21 mouse cellular contexts compared by ENCODE assay signal in genomic region chr4:149327281-149327680, GRCm38 (mm10). TPM values are rescaled to one million over a fixed set of nuclear protein-coding genes. Genes with fewer than 3 reads are reported as not detected.
DNase-seq lines count a peak whose midpoint lies in the region; ATAC-seq lines count a peak whose summit lies in the region.
"Had no signal": no experiment of that assay in that cellular context is flagged by ENCODE, and none has a peak within 500 bp of the region (broad histone marks: within the 10 kb centered on the region; RNA-seq: fewer than 3 reads in every experiment).

No protein-coding gene starts in this region.

- no peaks in the 10 kb centered on the region for H3K27me3 ChIP-seq in forebrain, embryonic 12.5 days
- H3K27me3 ChIP-seq in forebrain, embryonic 14.5 days (replicated peaks; ENCODE audit: control insufficient read depth, insufficient read depth, low read length): no peaks in the 10 kb centered on the region
- H3K27me3 ChIP-seq in heart, embryonic 15.5 days: no peaks in the 10 kb centered on the region
- H3K27me3 ChIP-seq in heart, embryonic 12.5 days (replicated peaks): no peaks in the 10 kb centered on the region
- no peaks in the 10 kb centered on the region for H3K27me3 ChIP-seq in neural tube, embryonic 15.5 days (replicated peaks)
- H3K27me3 ChIP-seq: intestine, embryonic 15.5 days; limb, embryonic 12.5 days had no signal

- no peak overlapping the region for H3K9ac ChIP-seq in forebrain, embryonic 12.5 days
- H3K9ac ChIP-seq in forebrain, embryonic 14.5 days (ENCODE audit: low read length): no peak overlapping the region
- no peak overlapping the region for H3K9ac ChIP-seq in heart, embryonic 15.5 days
- no peak overlapping the region for H3K9ac ChIP-seq in heart, embryonic 12.5 days
- H3K9ac ChIP-seq in neural tube, embryonic 15.5 days (replicated peaks): no peak overlapping the region
- H3K9ac ChIP-seq: intestine, embryonic 15.5 days; limb, embryonic 12.5 days; liver, postnatal 0 days had no signal

- 0 out of 2 replicates have a peak overlapping the region, but pooled peaks have one; percentile 53 for H3K27ac ChIP-seq in forebrain, embryonic 12.5 days
- no peak overlapping the region for H3K27ac ChIP-seq in forebrain, embryonic 14.5 days (ENCODE audit: low read depth, low read length)
- peak overlapping the region; percentile 57 for H3K27ac ChIP-seq in heart, embryonic 15.5 days
- H3K27ac ChIP-seq in heart, embryonic 12.5 days (ENCODE audit: poor library complexity, severe bottlenecking): no peak overlapping the region
- H3K27ac ChIP-seq in neural tube, embryonic 15.5 days (replicated peaks): 0 out of 2 replicates have a peak overlapping the region, but pooled peaks have one; percentile 18
- H3K27ac ChIP-seq: hindbrain, embryonic 10.5 days; intestine, embryonic 15.5 days; limb, embryonic 12.5 days; stomach, postnatal 0 days had no signal

- peaks cover 2% of the 10 kb centered on the region; the same call in 1 of the 2 replicates for H3K4me1 ChIP-seq in forebrain, embryonic 12.5 days
- no peaks in the 10 kb centered on the region for H3K4me1 ChIP-seq in forebrain, embryonic 14.5 days (ENCODE audit: control insufficient read depth, insufficient read depth, low read length)
- H3K4me1 ChIP-seq in heart, embryonic 15.5 days (replicated peaks): peaks cover 43% of the 10 kb centered on the region
- H3K4me1 ChIP-seq in heart, embryonic 12.5 days (replicated peaks): peaks cover 41% of the 10 kb centered on the region
- no peaks in the 10 kb centered on the region for H3K4me1 ChIP-seq in neural tube, embryonic 15.5 days
- H3K4me1 ChIP-seq: intestine, embryonic 15.5 days had no signal

- H3K36me3 ChIP-seq in forebrain, embryonic 12.5 days (replicated peaks): peaks cover 55% of the 10 kb centered on the region
- peaks cover 51% of the 10 kb centered on the region for H3K36me3 ChIP-seq in forebrain, embryonic 14.5 days (ENCODE audit: control insufficient read depth, insufficient read depth, low read length)
- H3K36me3 ChIP-seq in heart, embryonic 15.5 days: peaks cover 37% of the 10 kb centered on the region
- H3K36me3 ChIP-seq in heart, embryonic 12.5 days: peaks cover 54% of the 10 kb centered on the region
- H3K36me3 ChIP-seq in neural tube, embryonic 15.5 days: peaks cover 53% of the 10 kb centered on the region

- WGBS in forebrain, embryonic 12.5 days: 90% methylated on average over 7 of the region's 7 CpGs
- 86% methylated on average over 7 of the region's 7 CpGs for WGBS in forebrain, embryonic 14.5 days
- 36% methylated on average over 7 of the region's 7 CpGs for whole genome bisulfite sequencing in heart, embryonic 15.5 days
- WGBS in heart, embryonic 12.5 days: 56% methylated on average over 7 of the region's 7 CpGs
- WGBS in neural tube, embryonic 15.5 days: 85% methylated on average over 7 of the region's 7 CpGs

- no peak overlapping the region for H3K4me2 ChIP-seq in forebrain, embryonic 12.5 days
- H3K4me2 ChIP-seq in forebrain, embryonic 14.5 days (ENCODE audit: low read length): no peak overlapping the region
- H3K4me2 ChIP-seq in heart, embryonic 15.5 days: no peak overlapping the region
- no peak overlapping the region for H3K4me2 ChIP-seq in heart, embryonic 12.5 days
- no peak overlapping the region for H3K4me2 ChIP-seq in neural tube, embryonic 15.5 days
- H3K4me2 ChIP-seq: intestine, embryonic 15.5 days; limb, embryonic 12.5 days; liver, embryonic 11.5 days had no signal

- H3K4me3 ChIP-seq in forebrain, embryonic 12.5 days (replicated peaks): no peak overlapping the region
- H3K4me3 ChIP-seq in forebrain, embryonic 14.5 days (ENCODE audit: low read depth, low read length): no peak overlapping the region
- no peak overlapping the region for H3K4me3 ChIP-seq in heart, embryonic 15.5 days
- no peak overlapping the region for H3K4me3 ChIP-seq in heart, embryonic 12.5 days
- H3K4me3 ChIP-seq in neural tube, embryonic 15.5 days (replicated peaks): no peak overlapping the region
- H3K4me3 ChIP-seq: hindbrain, embryonic 10.5 days; intestine, embryonic 15.5 days; limb, embryonic 12.5 days had no signal

- no peak for ATAC-seq in forebrain, embryonic 12.5 days (ENCODE audit: low FRiP score)
- ATAC-seq in forebrain, embryonic 14.5 days: no peak
- ATAC-seq in heart, embryonic 15.5 days (replicated peaks; ENCODE audit: insufficient number of reproducible peaks, insufficient read depth, low FRiP score, low read depth): peak; percentile 63
- no peak for ATAC-seq in heart, embryonic 12.5 days (ENCODE audit: insufficient number of reproducible peaks, low FRiP score)
- ATAC-seq in neural tube, embryonic 15.5 days (ENCODE audit: low FRiP score): no peak
- ATAC-seq: activated CD4-positive, CD25-positive, alpha-beta regulatory T cell, adult 4 months; hindbrain, embryonic 16.5 days; intestine, embryonic 15.5 days; liver, postnatal 0 days had no signal

- DNase-seq in forebrain, embryonic 14.5 days (ENCODE audit: low spot score): no peak
- no peak for DNase-seq in neural tube, embryonic 10.5 days (ENCODE audit: extremely low spot score, low spot score)
- DNase-seq in testis, postnatal 10 days (ENCODE audit: low spot score): no peak
- no peak for DNase-seq in spleen, postnatal 14 days (ENCODE audit: low spot score in 2 of 2)
- DNase-seq: adrenal gland, adult 8-10 months; cerebellum, adult 18-20 months; cerebellum, postnatal 14 days; kidney, adult 8-10 months; kidney, postnatal 14 days; liver, postnatal 0 days had no signal

- H3K9me3 ChIP-seq in forebrain, embryonic 12.5 days: no peaks in the 10 kb centered on the region
- H3K9me3 ChIP-seq in forebrain, embryonic 14.5 days (replicated peaks; ENCODE audit: control insufficient read depth, low read length): no peaks in the 10 kb centered on the region
- no peaks in the 10 kb centered on the region for H3K9me3 ChIP-seq in heart, embryonic 15.5 days (replicated peaks)
- H3K9me3 ChIP-seq in heart, embryonic 12.5 days (replicated peaks): no peaks in the 10 kb centered on the region; the same call in 1 of the 2 replicates
- no peaks in the 10 kb centered on the region for H3K9me3 ChIP-seq in neural tube, embryonic 15.5 days (replicated peaks)
- H3K9me3 ChIP-seq: hindbrain, embryonic 10.5 days; intestine, embryonic 15.5 days had no signal

RNA-seq across cellular contexts. Expression of gene Kif1b, which starts 19.8 kb away (rescaled TPM):
- polyA plus RNA-seq in forebrain, embryonic 12.5 days (2016; fragmentation: Nextera tagmentation; extraction: Ambion mirVana): 123 and 124 TPM in 2 replicates
- polyA plus RNA-seq in forebrain, embryonic 14.5 days (2014; fragmentation: Nextera tagmentation; extraction: Ambion mirVana): 101 and 132 TPM in 2 replicates
- polyA plus RNA-seq in heart, embryonic 15.5 days (2015; fragmentation: Nextera tagmentation; extraction: Ambion mirVana): 39.4 and 42.8 TPM in 2 replicates
- 60.1 and 62.9 TPM in 2 replicates for polyA plus RNA-seq in heart, embryonic 12.5 days (2016; fragmentation: Nextera tagmentation; extraction: Ambion mirVana)
- 102 and 121 TPM in 2 replicates for polyA plus RNA-seq in neural tube, embryonic 15.5 days (2015; fragmentation: Nextera tagmentation; extraction: Ambion mirVana)

Comparison
In these comparisons a context has a peak if more than half of its experiments do, and no peak if none do; other contexts are left out.
1. H3K27ac ChIP-seq: peak in forebrain, embryonic 12.5 days (single experiment), heart, embryonic 15.5 days (single experiment) and neural tube, embryonic 15.5 days (single experiment); none in forebrain, embryonic 14.5 days (single experiment) and heart, embryonic 12.5 days (single experiment).